Mouse (Mus musculus) lung, adult 2 months (tissue): ENCODE measurements around the gene Mbd6. TPM values are rescaled to one million over a fixed set of nuclear protein-coding genes. Genes with fewer than 3 reads are reported as not detected.

Experiments
- DNase-seq: peaks from one replicate; pipeline ENCODE4 v3.0.0; 2022
- H3K4me1 ChIP-seq: fragments of 200-500 bp; 2 replicates; pipeline ENCODE4 v1.6.1; 2011; ENCODE audit warnings: low read length; ENCODE audit not compliant: control insufficient read depth, insufficient read depth
- H3K4me3 ChIP-seq: fragments of 200-500 bp; replicated peaks from 2 replicates; pipeline ENCODE3; 2011; ENCODE audit warnings: low read depth, mild to moderate bottlenecking, control low read depth, low read length; ENCODE audit errors: extremely low read depth
- CTCF ChIP-seq: fragments of 200-500 bp; IDR thresholded peaks from 2 replicates; pipeline ENCODE4 v1.5.1; 2011; ENCODE audit warnings: mild to moderate bottlenecking, low read length, control low read depth; ENCODE audit not compliant: insufficient read depth
- POLR2A ChIP-seq: fragments of 200-500 bp; IDR thresholded peaks from 2 replicates; pipeline ENCODE4 v1.6.1; 2011; ENCODE audit warnings: low read depth, mild to moderate bottlenecking, control low read depth, low read length, borderline replicate concordance; ENCODE audit errors: extremely low read depth
- WGBS: fragments of 180-500 bp; shearing (Covaris S2); methylation state at CpG from one replicate; pipeline ENCODE4 v1.1.7; 2018; 5-methylcytosine and 5-hydroxymethylcytosine counted together
- polyA plus RNA-seq: library from polyadenylated mRNA; depleted of rRNA; stranded (reverse); fragments of >200 nt; gene quantifications from 2 replicates; pipeline ENCODE4 v1.2.3, GENCODE M21; 2012

The Mbd6 gene
- polyA plus RNA-seq, 1 experiment = 57.6 TPM

DNA sequence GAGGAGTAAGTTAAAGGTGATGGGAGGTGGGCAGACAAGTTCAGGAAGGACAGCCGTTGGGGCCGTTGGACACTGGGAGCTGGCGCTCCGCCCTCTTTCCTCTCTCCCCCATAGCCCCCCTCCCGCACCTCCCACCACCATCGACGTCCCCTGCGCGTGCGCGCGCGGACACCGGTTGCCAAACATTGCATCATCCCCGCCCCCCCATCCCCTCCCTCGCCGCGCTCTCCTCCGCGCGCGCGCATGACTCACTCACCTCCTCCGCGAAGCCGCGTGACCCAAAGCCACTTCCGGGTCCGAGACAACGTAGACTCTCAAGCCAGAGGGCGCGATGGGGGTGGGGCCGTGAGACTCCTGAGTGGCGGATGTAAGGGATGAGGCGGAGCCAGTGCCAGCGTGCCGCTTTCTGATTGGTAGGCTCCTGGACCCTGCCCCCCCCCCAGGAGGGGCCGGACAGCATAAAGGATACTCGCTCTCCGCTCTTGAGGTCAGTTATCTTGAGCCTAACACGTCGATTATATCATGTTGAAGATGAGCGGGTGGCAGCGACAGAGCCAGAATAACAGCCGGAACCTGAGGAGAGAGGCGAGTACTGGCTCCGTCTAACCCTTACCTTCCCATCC is 1.6 kb upstream of the Mbd6 start:
- peaks cover 21% of the 10 kb centered on the region for H3K4me1 ChIP-seq
- under 1% methylated on average over 46 of the region's 47 CpGs for WGBS
- TF ChIP-seq CTCF = no peak
- TF ChIP-seq POLR2A = peak; percentile 97
- DNase-seq = peak; percentile 99
- H3K4me3 ChIP-seq = peak overlapping the region; percentile 89

DNA sequence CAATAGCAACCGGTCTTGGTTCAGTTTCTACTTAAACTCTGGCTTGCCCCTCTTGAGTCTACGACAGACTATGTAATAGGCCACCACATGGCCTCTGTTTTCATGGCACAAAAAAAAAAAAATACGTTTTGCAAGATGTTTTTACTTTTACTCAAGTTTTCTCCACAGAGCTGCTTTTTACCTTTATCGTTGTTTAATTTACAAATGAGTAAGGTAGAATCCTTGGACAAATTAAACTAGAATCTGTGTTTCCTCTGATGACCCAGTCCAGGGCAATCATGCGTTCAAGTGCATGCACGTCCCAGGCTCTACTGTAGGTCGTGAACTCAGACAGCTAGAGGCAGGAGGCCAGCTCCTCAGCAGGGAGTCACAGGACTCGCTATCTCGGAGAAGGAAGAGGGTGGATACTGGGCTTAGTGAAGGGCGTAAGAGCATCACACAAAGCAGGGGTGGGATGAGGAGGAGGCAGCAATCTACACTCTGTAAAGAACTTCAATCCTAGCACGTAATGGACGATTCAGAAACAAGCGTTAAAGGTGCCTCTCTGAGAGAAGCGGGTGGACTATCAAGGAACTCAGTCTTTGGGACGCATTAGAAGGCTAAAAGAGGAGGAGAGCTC is 864 bp upstream of the Mbd6 start:
- DNase-seq = peak; percentile 63
- WGBS = under 1% methylated on average over 15 of the region's 15 CpGs
- Histone ChIP-seq H3K4me1 (peaks cover 21% of the 10 kb centered on the region), H3K4me3 (peak overlapping the region; percentile 64)
- TF ChIP-seq POLR2A (peak; percentile 63; the same call in 1 of the 2 replicates), CTCF (no peak)

DNA sequence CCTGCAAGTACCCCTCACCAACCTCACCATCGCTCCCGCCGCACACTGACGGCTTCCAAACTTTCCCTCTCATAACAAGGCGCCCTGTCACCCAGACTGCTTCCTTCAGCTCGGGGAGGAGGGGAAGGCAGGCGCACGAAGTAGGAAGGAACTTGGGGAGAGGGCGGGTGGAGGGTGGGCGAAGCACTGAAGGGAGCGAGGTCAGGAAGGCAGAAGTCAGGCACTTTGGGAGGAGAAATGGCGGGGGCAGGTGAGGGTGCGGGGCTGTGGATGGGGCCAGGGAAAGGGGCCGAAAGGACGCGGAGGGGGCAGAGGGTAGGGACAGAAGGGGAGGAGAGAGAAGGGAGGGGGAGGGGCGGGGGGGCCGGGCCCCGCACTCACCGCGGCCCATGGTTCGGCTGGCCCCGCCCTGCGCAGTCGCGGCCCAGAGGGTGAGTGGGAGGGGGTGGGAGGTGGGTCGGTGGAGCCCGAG is 454 bp downstream of the Mbd6 start:
- Histone ChIP-seq H3K4me1 (peaks cover 21% of the 10 kb centered on the region), H3K4me3 (peak overlapping the region; percentile 73)
- DNase-seq = no peak
- TF ChIP-seq CTCF = no peak
- TF ChIP-seq POLR2A = peak; percentile 32; the same call in 1 of the 2 replicates
- WGBS = 2% methylated on average over 21 of the region's 28 CpGs

DNA sequence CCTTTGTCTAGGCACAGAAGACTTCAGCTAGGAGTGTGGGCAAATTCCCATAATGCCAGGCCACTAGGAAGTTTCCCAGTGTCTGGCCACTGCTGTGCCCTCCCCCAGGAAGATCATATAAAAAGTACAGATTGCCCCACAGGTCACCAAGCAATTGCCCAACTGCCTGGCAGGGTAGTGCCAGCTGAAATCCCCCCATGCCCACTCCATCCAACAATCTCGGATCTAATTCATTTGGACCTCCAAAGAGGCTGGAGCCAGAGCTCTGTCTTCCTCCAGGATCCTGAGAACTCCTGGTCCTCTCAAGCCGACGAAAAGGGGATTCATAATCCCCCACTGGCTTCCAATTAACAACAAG is 903 bp downstream of the Mbd6 start:
- H3K4me1 ChIP-seq = peaks cover 19% of the 10 kb centered on the region
- 1% methylated on average over 3 of the region's 3 CpGs for WGBS
- no peak for TF ChIP-seq CTCF
- H3K4me3 ChIP-seq = peak overlapping the region; percentile 73
- no peak for DNase-seq

DNA sequence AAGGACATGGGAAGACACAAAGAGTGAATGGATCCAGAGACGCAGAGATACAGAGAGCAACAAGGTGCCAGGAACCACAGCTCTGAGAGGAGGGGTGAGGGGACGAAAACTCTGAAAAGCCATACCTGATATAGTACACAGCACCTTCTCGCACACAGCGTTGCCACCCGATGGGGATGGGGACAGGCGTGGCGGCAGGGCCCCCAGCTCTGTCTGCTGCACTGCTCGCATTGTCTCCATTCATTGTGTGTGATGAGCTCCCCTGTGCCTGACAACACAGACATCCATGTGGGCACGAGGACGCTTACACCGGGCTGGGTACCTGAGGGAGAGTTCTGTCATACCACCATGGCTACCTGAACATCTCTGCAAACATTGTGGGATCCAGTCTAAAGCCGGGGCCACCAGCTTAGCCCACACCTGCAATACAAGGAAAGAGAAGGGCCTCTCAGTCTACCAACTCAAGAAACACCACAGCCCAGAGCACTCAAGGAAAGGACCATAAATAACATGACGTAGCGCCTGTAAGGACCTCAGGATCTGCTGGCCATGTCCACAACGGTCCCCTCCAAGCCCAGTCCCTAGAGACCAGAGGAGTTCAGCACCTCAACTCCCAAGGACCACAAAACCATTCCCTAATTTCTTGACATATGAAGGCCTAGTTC is 1.4 kb downstream of the Mbd6 start:
- 54% methylated on average over 15 of the region's 15 CpGs for WGBS
- DNase-seq = no peak
- peak overlapping the region; percentile 9 for H3K4me3 ChIP-seq

DNA sequence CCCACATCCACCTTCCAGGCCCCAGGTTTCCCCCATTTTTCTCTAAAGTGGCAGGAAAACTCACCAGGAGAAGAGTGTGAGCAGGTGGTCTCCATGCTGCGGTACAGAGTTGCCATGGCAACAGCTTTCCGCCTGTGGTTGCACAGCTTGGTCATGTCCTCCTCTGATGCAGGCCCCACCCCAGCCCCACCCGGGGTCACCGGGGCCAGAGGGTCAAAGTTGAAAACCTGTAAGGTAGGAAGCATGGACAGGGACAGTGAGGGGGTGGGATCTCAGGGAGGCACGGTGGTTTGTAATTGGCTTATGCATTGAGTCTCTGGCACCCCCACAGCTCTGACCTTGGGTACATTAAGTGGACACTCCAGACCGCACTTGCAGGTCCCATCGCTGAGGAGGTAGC is 2.1 kb downstream of the Mbd6 start:
- Histone ChIP-seq H3K4me3 (no peak overlapping the region), H3K4me1 (peaks cover 15% of the 10 kb centered on the region)
- no peak for DNase-seq
- 49% methylated on average over 7 of the region's 7 CpGs for WGBS
- no peak for TF ChIP-seq POLR2A

More for the DNA sequence above, 1.4 kb downstream of the Mbd6 start:
- peaks cover 18% of the 10 kb centered on the region for H3K4me1 ChIP-seq
- TF ChIP-seq CTCF (no peak), POLR2A (no peak)

DNA sequence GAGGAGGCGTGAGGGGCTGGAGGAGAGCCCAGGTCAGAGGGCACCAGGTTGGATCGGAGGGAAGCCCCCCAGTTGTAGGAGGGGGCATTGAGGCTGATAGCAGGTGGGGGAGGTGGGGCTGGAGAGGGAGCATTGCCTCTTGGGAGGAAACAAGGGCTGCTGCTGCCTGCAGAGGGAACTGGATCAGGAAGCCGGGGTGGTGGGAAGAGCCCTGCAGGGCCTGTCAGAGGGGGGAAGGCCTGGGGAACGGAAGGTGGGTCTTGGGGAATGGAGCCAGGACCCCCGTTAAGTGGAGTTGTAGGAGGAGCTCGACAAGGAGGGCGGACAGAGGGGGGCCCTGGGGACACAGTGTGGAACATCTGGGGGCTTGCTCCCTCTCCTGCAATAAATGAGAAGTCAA is 2.6 kb downstream of the Mbd6 start:
- Histone ChIP-seq H3K4me1 (peaks cover 13% of the 10 kb centered on the region), H3K4me3 (no peak overlapping the region)
- DNase-seq = no peak
- TF ChIP-seq POLR2A = no peak
- no peak for TF ChIP-seq CTCF
- WGBS = 70% methylated on average over 7 of the region's 7 CpGs

DNA sequence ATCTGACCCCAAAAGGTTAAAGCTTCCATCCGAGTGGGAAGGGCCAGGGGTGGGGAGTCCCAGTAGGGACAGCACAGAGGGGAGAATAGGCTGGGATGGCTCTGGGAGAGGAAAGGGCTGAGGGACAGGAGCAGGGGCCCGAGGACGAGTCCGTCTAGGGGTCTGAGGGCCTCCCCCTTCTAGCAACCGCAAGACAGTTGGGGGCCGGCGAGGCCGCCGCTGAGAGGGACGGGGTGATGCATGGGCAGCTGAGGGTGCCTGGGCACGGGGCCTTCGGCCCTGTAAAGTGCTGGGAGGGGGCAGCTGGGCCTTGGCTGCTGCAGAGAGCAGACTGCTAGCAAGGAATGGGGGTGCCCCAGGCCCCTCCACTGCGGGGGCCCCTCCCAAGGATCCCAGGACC is 3.2 kb downstream of the Mbd6 start:
- Histone ChIP-seq H3K4me3 (no peak overlapping the region), H3K4me1 (peaks cover 13% of the 10 kb centered on the region)
- no peak for TF ChIP-seq POLR2A
- no peak for TF ChIP-seq CTCF
- no peak for DNase-seq
- 77% methylated on average over 13 of the region's 13 CpGs for WGBS

DNA sequence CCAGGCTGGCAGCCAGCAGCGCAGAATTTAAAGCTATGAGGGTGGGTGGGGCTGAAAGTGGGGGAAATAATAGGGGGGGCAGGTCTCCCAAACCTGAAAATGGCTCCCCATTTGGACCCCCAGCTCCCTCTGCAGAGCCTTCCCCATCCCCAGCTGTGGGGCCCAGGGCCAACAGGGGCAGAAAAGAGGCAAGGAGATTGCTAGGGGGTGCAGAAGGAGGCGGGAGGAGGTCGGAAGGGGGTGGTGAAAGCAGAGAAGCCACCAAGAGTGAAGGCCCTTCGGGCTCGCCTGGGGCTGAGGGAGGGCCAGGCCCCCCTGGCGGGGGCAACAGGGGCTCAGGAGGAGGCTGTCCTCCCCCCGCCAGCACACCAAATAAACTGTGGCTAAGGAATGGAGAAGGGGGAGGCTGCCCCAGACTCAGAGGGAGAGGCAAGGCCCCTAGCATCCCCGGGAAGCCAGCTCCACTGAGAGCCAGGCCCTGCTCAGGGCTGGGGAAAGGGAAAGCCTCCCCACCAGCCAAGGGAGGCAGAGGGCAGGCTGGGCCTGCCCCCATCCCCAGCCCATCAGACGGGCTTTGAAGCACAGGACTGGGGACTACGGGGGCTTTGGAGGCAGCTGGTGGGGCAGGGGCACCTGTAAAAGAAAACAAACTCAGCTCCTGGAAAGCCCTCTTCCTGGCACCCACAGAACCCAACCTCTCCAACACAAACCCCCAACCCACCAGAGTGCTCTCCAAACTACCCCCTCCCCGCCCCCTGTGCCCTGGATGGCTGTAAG is 3.9 kb downstream of the Mbd6 start:
- no peak for DNase-seq
- TF ChIP-seq CTCF (no peak), POLR2A (no peak)
- Histone ChIP-seq H3K4me3 (no peak overlapping the region), H3K4me1 (peaks cover 12% of the 10 kb centered on the region)
- 82% methylated on average over 11 of the region's 11 CpGs for WGBS
